In the genomic region with DNA sequence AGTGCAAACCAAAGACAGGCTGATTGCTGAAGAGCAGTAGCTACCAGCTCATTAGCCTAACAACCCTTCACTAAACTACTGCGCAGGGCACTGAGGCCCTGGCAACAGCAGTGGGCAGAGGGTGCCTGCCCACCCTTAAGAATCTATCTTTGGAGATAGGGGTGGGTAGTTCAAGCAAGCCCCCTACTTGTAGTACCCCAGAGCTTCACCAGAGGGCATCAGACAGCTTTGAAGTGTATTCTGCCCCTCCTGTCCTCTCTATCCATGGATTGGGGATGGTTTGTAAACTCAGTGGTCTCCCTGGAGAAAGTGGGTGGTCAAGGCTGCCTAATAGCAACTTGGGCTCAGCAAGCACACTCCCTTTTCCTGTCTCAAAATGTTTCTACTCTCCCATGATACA, we compare ENCODE assay signal across 10 mouse cellular contexts.
A peak's percentile ranks its signal among the peaks of the same experiment; 100 is the strongest.
DNase-seq lines count a peak whose midpoint lies in the region; ATAC-seq lines count a peak whose summit lies in the region.
"Had no signal": no experiment of that assay in that cellular context is flagged by ENCODE, and none has a peak within 500 bp of the region (broad histone marks: within the 10 kb centered on the region; RNA-seq: fewer than 3 reads in every experiment).

No protein-coding gene starts in this region.

- H3K9me3 ChIP-seq in forebrain, embryonic 13.5 days (replicated peaks): no peaks in the 10 kb centered on the region
- no peaks in the 10 kb centered on the region for H3K9me3 ChIP-seq in forebrain, embryonic 11.5 days (ENCODE audit: control insufficient read depth, low read length)
- H3K9me3 ChIP-seq in hindbrain, embryonic 14.5 days (ENCODE audit: control insufficient read depth, low read length): no peaks in the 10 kb centered on the region
- H3K9me3 ChIP-seq: embryonic facial prominence, embryonic 13.5 days; liver, embryonic 12.5 days had no signal

- H3K4me1 ChIP-seq in forebrain, embryonic 13.5 days: peaks cover 48% of the 10 kb centered on the region
- peaks cover 7% of the 10 kb centered on the region; the same call in 1 of the 2 replicates for H3K4me1 ChIP-seq in forebrain, embryonic 11.5 days (replicated peaks; ENCODE audit: control insufficient read depth, insufficient read depth, low read length)
- H3K4me1 ChIP-seq in hindbrain, embryonic 14.5 days (replicated peaks; ENCODE audit: control insufficient read depth, insufficient read depth, low read length): peaks cover 37% of the 10 kb centered on the region
- H3K4me1 ChIP-seq: liver, embryonic 12.5 days had no signal

- no peaks in the 10 kb centered on the region for H3K27me3 ChIP-seq in forebrain, embryonic 13.5 days
- H3K27me3 ChIP-seq in forebrain, embryonic 11.5 days (ENCODE audit: control insufficient read depth, insufficient read depth, low read length): peaks cover 4% of the 10 kb centered on the region; the same call in 1 of the 2 replicates
- no peaks in the 10 kb centered on the region for H3K27me3 ChIP-seq in hindbrain, embryonic 14.5 days (ENCODE audit: control insufficient read depth, insufficient read depth, low read length)

- H3K9ac ChIP-seq in forebrain, embryonic 13.5 days: no peak overlapping the region
- H3K9ac ChIP-seq in forebrain, embryonic 11.5 days (ENCODE audit: low read length): no peak overlapping the region
- peak overlapping the region; percentile 13; the same call in 1 of the 2 replicates for H3K9ac ChIP-seq in hindbrain, embryonic 14.5 days
- H3K9ac ChIP-seq: embryonic facial prominence, embryonic 13.5 days; liver, embryonic 12.5 days had no signal

- no peak overlapping the region for H3K4me3 ChIP-seq in forebrain, embryonic 13.5 days
- no peak overlapping the region for H3K4me3 ChIP-seq in forebrain, embryonic 11.5 days (ENCODE audit: low read depth, low read length)
- H3K4me3 ChIP-seq in hindbrain, embryonic 14.5 days (replicated peaks; ENCODE audit: low read length): no peak overlapping the region
- H3K4me3 ChIP-seq: embryonic facial prominence, embryonic 13.5 days; liver, embryonic 12.5 days had no signal

- H3K4me2 ChIP-seq in forebrain, embryonic 13.5 days: no peak overlapping the region
- no peak overlapping the region for H3K4me2 ChIP-seq in forebrain, embryonic 11.5 days (ENCODE audit: low read depth, low read length, severe bottlenecking)
- no peak overlapping the region for H3K4me2 ChIP-seq in hindbrain, embryonic 14.5 days (replicated peaks)
- H3K4me2 ChIP-seq: embryonic facial prominence, embryonic 13.5 days; liver, embryonic 12.5 days had no signal

- 67% methylated on average over 1 of the region's 1 CpGs for WGBS in forebrain, embryonic 13.5 days
- WGBS in forebrain, embryonic 11.5 days: 81% methylated on average over 1 of the region's 1 CpGs
- 44% methylated on average over 1 of the region's 1 CpGs for WGBS in hindbrain, embryonic 14.5 days

- H3K27ac ChIP-seq in forebrain, embryonic 13.5 days: peak overlapping the region; percentile 66
- no peak overlapping the region for H3K27ac ChIP-seq in forebrain, embryonic 11.5 days (ENCODE audit: low read depth, low read length)
- H3K27ac ChIP-seq in hindbrain, embryonic 14.5 days: no peak overlapping the region
- H3K27ac ChIP-seq: embryonic facial prominence, embryonic 13.5 days; liver, embryonic 12.5 days had no signal

- DNase-seq in forebrain, embryonic 11.5 days (ENCODE audit: low spot score): no peak
- DNase-seq in right cerebral cortex, postnatal 14 days: peak; percentile 52
- DNase-seq in right cerebral cortex, postnatal 4 days: no peak
- DNase-seq in hindbrain, embryonic 14.5 days (ENCODE audit: low spot score): peak; percentile 64
- peak; percentile 56 for DNase-seq in retina, postnatal 7 days (ENCODE audit: low read depth, low spot score)
- DNase-seq in urinary bladder, postnatal 25 days (ENCODE audit: low spot score): no peak
- no peak for DNase-seq in B cell, adult 2 months

- no peaks in the 10 kb centered on the region for H3K36me3 ChIP-seq in forebrain, embryonic 13.5 days (ENCODE audit: poor library complexity, severe bottlenecking)
- H3K36me3 ChIP-seq in forebrain, embryonic 11.5 days (ENCODE audit: control insufficient read depth, insufficient read depth, low read length): no peaks in the 10 kb centered on the region
- no peaks in the 10 kb centered on the region for H3K36me3 ChIP-seq in hindbrain, embryonic 14.5 days (replicated peaks; ENCODE audit: control insufficient read depth, insufficient read depth)
- H3K36me3 ChIP-seq: embryonic facial prominence, embryonic 13.5 days; liver, embryonic 12.5 days had no signal

- no peak for ATAC-seq in forebrain, embryonic 13.5 days
- no peak for ATAC-seq in forebrain, embryonic 11.5 days (replicated peaks; ENCODE audit: low FRiP score)
- 0 out of 2 replicates have a peak, but pooled peaks have one; percentile 27 for ATAC-seq in hindbrain, embryonic 14.5 days (ENCODE audit: low FRiP score)
- ATAC-seq: liver, embryonic 12.5 days had no signal

Comparison
In these comparisons a context has a peak if more than half of its experiments do, and no peak if none do; other contexts are left out.
1. DNase-seq: peak in right cerebral cortex, postnatal 14 days (single experiment), hindbrain, embryonic 14.5 days (single experiment) and retina, postnatal 7 days (single experiment); none in forebrain, embryonic 11.5 days (single experiment), right cerebral cortex, postnatal 4 days (single experiment), urinary bladder, postnatal 25 days (single experiment) and B cell, adult 2 months (0 of 2).